In genomic region chr13:55471819-55472131, GRCm38 (mm10) we compare ENCODE assay signal across 8 mouse cellular contexts. TPM values are rescaled to one million over a fixed set of nuclear protein-coding genes. Genes with fewer than 3 reads are reported as not detected.
A peak's percentile ranks its signal among the peaks of the same experiment; 100 is the strongest.
DNase-seq lines count a peak whose midpoint lies in the region; ATAC-seq and TF ChIP-seq lines count a peak whose summit lies in the region.

No protein-coding gene starts in this region.

- DNase-seq in heart, adult 8-10 months (ENCODE audit: low spot score): no peak
- no peak for DNase-seq in CH12.LX (ENCODE audit: extremely low read depth)
- DNase-seq in embryo, embryonic 10 days (ENCODE audit: low spot score): no peak
- no peak for DNase-seq in left cerebral cortex, adult 11 months (ENCODE audit: low spot score)
- no peak for DNase-seq in ovary, postnatal 10 days (ENCODE audit: low spot score)

- WGBS in heart, embryonic 12.5 days: under 1% methylated on average over 31 of the region's 31 CpGs
- under 1% methylated on average over 31 of the region's 31 CpGs for WGBS in forebrain, embryonic 16.5 days
- WGBS in liver, embryonic 15.5 days (ENCODE audit: insufficient replicate concordance): under 1% methylated on average over 31 of the region's 31 CpGs

- H3K4me1 ChIP-seq in heart, embryonic 12.5 days (replicated peaks): peaks cover 33% of the 10 kb centered on the region
- H3K4me1 ChIP-seq in CH12.LX (ENCODE audit: control insufficient read depth in 1 of 2, insufficient read depth in 2 of 2): peaks cover 0 to 33% of the 10 kb centered on the region in 2 experiments; a peak in 3 of 4 replicates
- H3K4me1 ChIP-seq in forebrain, embryonic 16.5 days (replicated peaks; ENCODE audit: control insufficient read depth, insufficient read depth, low read length): peaks cover 69% of the 10 kb centered on the region
- H3K4me1 ChIP-seq in liver, embryonic 15.5 days (replicated peaks): peaks cover 27% of the 10 kb centered on the region

- H3K79me2 ChIP-seq in CH12.LX (replicated peaks; ENCODE audit: control insufficient read depth, extremely low read depth, insufficient read depth, poor library complexity, severe bottlenecking): no peaks in the 10 kb centered on the region

- peaks cover 73% of the 10 kb centered on the region for H3K27me3 ChIP-seq in heart, embryonic 12.5 days (replicated peaks)
- H3K27me3 ChIP-seq in CH12.LX (replicated peaks): peaks cover 60% of the 10 kb centered on the region
- no peaks in the 10 kb centered on the region for H3K27me3 ChIP-seq in forebrain, embryonic 16.5 days (replicated peaks; ENCODE audit: control insufficient read depth, insufficient read depth, low read length)
- H3K27me3 ChIP-seq in liver, embryonic 15.5 days: peaks cover 100% of the 10 kb centered on the region

- H3K9ac ChIP-seq in heart, embryonic 12.5 days: peak overlapping the region; percentile 72
- no peak overlapping the region for H3K9ac ChIP-seq in CH12.LX (ENCODE audit: insufficient read depth, low read depth)
- peak overlapping the region; percentile 75 for H3K9ac ChIP-seq in forebrain, embryonic 16.5 days (replicated peaks; ENCODE audit: low read depth, low read length)
- H3K9ac ChIP-seq in liver, embryonic 15.5 days: peak overlapping the region; percentile 46; the same call in 1 of the 2 replicates

- TF ChIP-seq EP300 in CH12.LX (IDR thresholded peaks at IDR 0.05; ENCODE audit: low read length): no peak

- in situ Hi-C loops in CH12.LX (cut with MboI; ENCODE audit: low pct_ligation_motif_present, low pct_unique_long_range_greater_than_20kb, low sequenced_read_pairs): no loop called here

- H3K4me2 ChIP-seq in heart, embryonic 12.5 days: peak overlapping the region; percentile 93
- peak overlapping the region; percentile 88 for H3K4me2 ChIP-seq in CH12.LX (ENCODE audit: insufficient read depth, low read depth, poor library complexity, severe bottlenecking)
- H3K4me2 ChIP-seq in forebrain, embryonic 16.5 days (ENCODE audit: low read length): peak overlapping the region; percentile 91
- H3K4me2 ChIP-seq in liver, embryonic 15.5 days: peak overlapping the region; percentile 91

- TF ChIP-seq CTCF in CH12.LX (conservative IDR thresholded peaks at IDR 0.05 in 1 of 2, IDR thresholded peaks at IDR 0.05 in 1 of 2; ENCODE audit: low read depth in 2 of 2, low read length in 2 of 2): no peak

- H3K27ac ChIP-seq in heart, embryonic 12.5 days (ENCODE audit: poor library complexity, severe bottlenecking): 0 out of 2 replicates have a peak overlapping the region, but pooled peaks have one; percentile 5
- no peak overlapping the region for H3K27ac ChIP-seq in CH12.LX (ENCODE audit: insufficient read depth, low read depth)
- H3K27ac ChIP-seq in forebrain, embryonic 16.5 days (ENCODE audit: low read length): peak overlapping the region; percentile 86
- no peak overlapping the region for H3K27ac ChIP-seq in liver, embryonic 15.5 days (replicated peaks)

- ATAC-seq in heart, embryonic 12.5 days (ENCODE audit: insufficient number of reproducible peaks, low FRiP score): peak; percentile 23
- ATAC-seq in forebrain, embryonic 16.5 days: no peak; the same call in 1 of the 2 replicates
- 0 out of 2 replicates have a peak, but pooled peaks have one; percentile 10 for ATAC-seq in liver, embryonic 15.5 days (ENCODE audit: insufficient read depth)

- no peaks in the 10 kb centered on the region for H3K9me3 ChIP-seq in heart, embryonic 12.5 days (replicated peaks)
- H3K9me3 ChIP-seq in CH12.LX (replicated peaks; ENCODE audit: low read length): peaks cover 4% of the 10 kb centered on the region
- no peaks in the 10 kb centered on the region for H3K9me3 ChIP-seq in forebrain, embryonic 16.5 days (ENCODE audit: control insufficient read depth, low read length)
- no peaks in the 10 kb centered on the region for H3K9me3 ChIP-seq in liver, embryonic 15.5 days (replicated peaks)

- TF ChIP-seq POLR2A in CH12.LX (IDR thresholded peaks at IDR 0.05; ENCODE audit: low read depth, low read length): no peak

- no peak for TF ChIP-seq RAD21 in CH12.LX (IDR thresholded peaks at IDR 0.05; ENCODE audit: low read depth, low read length)

- dilution Hi-C loops in CH12.LX (cut with MboI; ENCODE audit: extremely low pct_ligation_motif_present, extremely low pct_unique_long_range_greater_than_20kb, low sequenced_read_pairs): no loop called here

- H3K4me3 ChIP-seq in heart, embryonic 12.5 days: peak overlapping the region; percentile 58
- peak overlapping the region; percentile 25 to 75 (median 49) for H3K4me3 ChIP-seq in CH12.LX (replicated peaks in 1 of 3; ENCODE audit: low read depth in 2 of 3, low read length in 2 of 3, poor library complexity in 1 of 3)
- H3K4me3 ChIP-seq in forebrain, embryonic 16.5 days (replicated peaks; ENCODE audit: low read length): peak overlapping the region; percentile 53
- H3K4me3 ChIP-seq in liver, embryonic 15.5 days (replicated peaks): peak overlapping the region; percentile 59

- H3K36me3 ChIP-seq in heart, embryonic 12.5 days: peaks cover 29% of the 10 kb centered on the region
- H3K36me3 ChIP-seq in CH12.LX (replicated peaks in 1 of 2; ENCODE audit: control insufficient read depth in 1 of 2, insufficient read depth in 1 of 2, low read length in 1 of 2): peaks cover 0 to 5% of the 10 kb centered on the region in 2 experiments
- peaks cover 24% of the 10 kb centered on the region for H3K36me3 ChIP-seq in forebrain, embryonic 16.5 days (ENCODE audit: control insufficient read depth, insufficient read depth)
- no peaks in the 10 kb centered on the region for H3K36me3 ChIP-seq in liver, embryonic 15.5 days (replicated peaks)

TF ChIP-seq in CH12.LX, 34 proteins besides CTCF, POLR2A, EP300 and RAD21 (continues in another document):
- TF ChIP-seq ZMIZ1 (IDR thresholded peaks at IDR 0.05; ENCODE audit: low read depth, low read length): no peak; the same call in 1 of the 2 replicates
- TF ChIP-seq SMC3 (IDR thresholded peaks at IDR 0.05; ENCODE audit: low read depth, low read length): no peak
- no peak for TF ChIP-seq BHLHE40 (IDR thresholded peaks at IDR 0.05; ENCODE audit: low read depth, low read length)
- no peak for TF ChIP-seq JUND (conservative IDR thresholded peaks at IDR 0.05; ENCODE audit: low read depth, low read length)
- no peak for TF ChIP-seq RCOR1 (conservative IDR thresholded peaks at IDR 0.05; ENCODE audit: low read depth, low read length)
- no peak for TF ChIP-seq ETS1 (conservative IDR thresholded peaks at IDR 0.05; ENCODE audit: low read depth, low read length)
- TF ChIP-seq KAT2A (IDR thresholded peaks at IDR 0.05; ENCODE audit: insufficient replicate concordance, low read length): no peak
- no peak for TF ChIP-seq ZNF384 (IDR thresholded peaks at IDR 0.05; ENCODE audit: low read depth, low read length)
- no peak for TF ChIP-seq TCF12 (IDR thresholded peaks at IDR 0.05; ENCODE audit: low read depth, low read length)
- TF ChIP-seq MAX (IDR thresholded peaks at IDR 0.05; ENCODE audit: low read length): no peak
- TF ChIP-seq GABPA (IDR thresholded peaks at IDR 0.05; ENCODE audit: insufficient replicate concordance, low read depth, low read length): no peak
- TF ChIP-seq POLR2AphosphoS2 (IDR thresholded peaks at IDR 0.05; ENCODE audit: low read depth, low read length): no peak

RNA-seq across cellular contexts. Expression of gene Prr7, which starts 7.7 kb away (rescaled TPM):
- 0.41 TPM in 1 of 2 replicates, not detected in the other for polyA plus RNA-seq in heart, embryonic 12.5 days (2016; fragmentation: Nextera tagmentation; extraction: Ambion mirVana)
- total RNA-seq in heart, adult 8-10 months (2022): 1 to 10 TPM in 1 of 4 experiments, under 1 TPM in 3; 0.44 to 1.2 (median 0.65) TPM
- 0.89 and 1.1 TPM in 2 replicates for total RNA-seq in CH12.LX (2012; rRNA removed)
- total RNA-seq in CH12.LX (2014; rRNA removed): 0.60 and 0.69 TPM in 2 replicates
- 0.83 and 1.2 TPM in 2 replicates for polyA plus RNA-seq in CH12.LX (2012; ENCODE audit: insufficient read length, low read depth)
- polyA plus RNA-seq in forebrain, embryonic 16.5 days (2015; fragmentation: Nextera tagmentation; extraction: Ambion mirVana): 4.1 and 4.3 TPM in 2 replicates
- not detected in 2 replicates for polyA plus RNA-seq in liver, embryonic 15.5 days (2015; fragmentation: Nextera tagmentation; extraction: Ambion mirVana)

RNA-seq across cellular contexts. Expression of gene Dbn1, which starts 16.1 kb away (rescaled TPM):
- polyA plus RNA-seq in heart, embryonic 12.5 days (2016; fragmentation: Nextera tagmentation; extraction: Ambion mirVana): 101 TPM in 2 replicates
- total RNA-seq in heart, adult 8-10 months (2022): 1 to 10 TPM; 3.8 to 6.4 (median 5.1) TPM
- 1.9 and 3.1 TPM in 2 replicates for total RNA-seq in CH12.LX (2012; rRNA removed)
- 0.09 and 0.12 TPM in 2 replicates for total RNA-seq in CH12.LX (2014; rRNA removed)
- 0.59 and 0.72 TPM in 2 replicates for polyA plus RNA-seq in CH12.LX (2012; ENCODE audit: insufficient read length, low read depth)
- polyA plus RNA-seq in forebrain, embryonic 16.5 days (2015; fragmentation: Nextera tagmentation; extraction: Ambion mirVana): 792 and 816 TPM in 2 replicates
- 7.5 and 7.6 TPM in 2 replicates for polyA plus RNA-seq in liver, embryonic 15.5 days (2015; fragmentation: Nextera tagmentation; extraction: Ambion mirVana)

RNA-seq across cellular contexts. Expression of gene Grk6, which starts 26.9 kb away (rescaled TPM):
- polyA plus RNA-seq in heart, embryonic 12.5 days (2016; fragmentation: Nextera tagmentation; extraction: Ambion mirVana): 27.6 and 29.1 TPM in 2 replicates
- 10 to 100 TPM; 14.9 to 19.0 (median 16.6) TPM for total RNA-seq in heart, adult 8-10 months (2022)
- total RNA-seq in CH12.LX (2012; rRNA removed) (60.1 and 69.9 TPM in 2 replicates), CH12.LX (2014; rRNA removed) (59.0 and 65.0 TPM in 2 replicates)
- polyA plus RNA-seq in CH12.LX (2012; ENCODE audit: insufficient read length, low read depth): 71.0 and 72.8 TPM in 2 replicates
- polyA plus RNA-seq in forebrain, embryonic 16.5 days (2015; fragmentation: Nextera tagmentation; extraction: Ambion mirVana): 39.4 and 40.1 TPM in 2 replicates
- 24.3 and 27.6 TPM in 2 replicates for polyA plus RNA-seq in liver, embryonic 15.5 days (2015; fragmentation: Nextera tagmentation; extraction: Ambion mirVana)

RNA-seq across cellular contexts. Expression of gene Pdlim7, which starts 41.7 kb away (rescaled TPM):
- 427 and 428 TPM in 2 replicates for polyA plus RNA-seq in heart, embryonic 12.5 days (2016; fragmentation: Nextera tagmentation; extraction: Ambion mirVana)
- 10 to 100 TPM; 38.4 to 49.4 (median 49.0) TPM for total RNA-seq in heart, adult 8-10 months (2022)
- 8.5 and 8.7 TPM in 2 replicates for total RNA-seq in CH12.LX (2012; rRNA removed)
- 6.6 and 11.2 TPM in 2 replicates for total RNA-seq in CH12.LX (2014; rRNA removed)
- polyA plus RNA-seq in CH12.LX (2012; ENCODE audit: insufficient read length, low read depth): 26.2 and 32.5 TPM in 2 replicates
- polyA plus RNA-seq in forebrain, embryonic 16.5 days (2015; fragmentation: Nextera tagmentation; extraction: Ambion mirVana): 132 and 147 TPM in 2 replicates
- polyA plus RNA-seq in liver, embryonic 15.5 days (2015; fragmentation: Nextera tagmentation; extraction: Ambion mirVana): 25.2 and 29.5 TPM in 2 replicates

RNA-seq across cellular contexts. Expression of gene F12, which starts 45.2 kb away (rescaled TPM):
- 0.96 TPM in 1 of 2 replicates, not detected in the other for polyA plus RNA-seq in heart, embryonic 12.5 days (2016; fragmentation: Nextera tagmentation; extraction: Ambion mirVana)
- not detected for total RNA-seq in heart, adult 8-10 months (2022)
- not detected in 2 replicates for total RNA-seq in CH12.LX (2012; rRNA removed)
- total RNA-seq in CH12.LX (2014; rRNA removed): not detected in 2 replicates
- not detected in 2 replicates for polyA plus RNA-seq in CH12.LX (2012; ENCODE audit: insufficient read length, low read depth)
- polyA plus RNA-seq in forebrain, embryonic 16.5 days (2015; fragmentation: Nextera tagmentation; extraction: Ambion mirVana): not detected in 2 replicates
- 118 and 151 TPM in 2 replicates for polyA plus RNA-seq in liver, embryonic 15.5 days (2015; fragmentation: Nextera tagmentation; extraction: Ambion mirVana)

Comparison
In these comparisons a context has a peak if more than half of its experiments do, and no peak if none do; other contexts are left out.
1. H3K27ac ChIP-seq: peak in heart, embryonic 12.5 days (single experiment) and forebrain, embryonic 16.5 days (single experiment); none in CH12.LX (single experiment) and liver, embryonic 15.5 days (single experiment).
2. RNA of gene Dbn1, which starts 16.1 kb away (polyA plus RNA-seq): 792 to 816 TPM in forebrain, embryonic 16.5 days and 101 TPM in heart, embryonic 12.5 days; 7.5 to 7.6 TPM in liver, embryonic 15.5 days and 0.59 to 0.72 TPM in CH12.LX; every median in the first group is over 10 times any median in the second.
3. Peak in every context shown above with its lines, with median percentiles within 50 percentile points of each other: H3K4me2 ChIP-seq and H3K4me3 ChIP-seq.